Mouse (Mus musculus): Measurements from ENCODE around the gene Zfp64.

DNA sequence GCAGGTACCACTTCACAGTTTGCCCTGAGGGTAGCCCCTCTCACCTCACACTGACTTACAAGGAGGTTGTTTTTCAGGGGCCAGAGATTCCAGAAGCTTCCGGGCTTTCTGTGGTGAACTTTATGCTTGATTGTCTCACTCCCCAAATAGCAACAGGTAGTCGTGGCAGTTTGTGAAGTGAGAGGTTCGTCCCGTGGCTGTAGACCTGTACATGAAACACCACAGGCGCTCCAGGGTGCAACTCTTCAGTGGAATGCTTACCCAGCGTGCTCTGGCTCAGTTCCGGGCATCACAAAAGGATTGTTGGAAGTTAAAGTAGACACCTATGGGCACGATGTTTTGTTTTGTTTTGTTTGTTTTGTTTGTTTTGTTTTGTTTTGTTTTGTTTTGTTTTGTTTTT is 88.4 kb downstream of the Zfp64 start:
- TF ChIP-seq CTCF (IDR thresholded peaks at IDR 0.05; ENCODE audit: low read depth), result no peak
- no peak for TF ChIP-seq EP300 (IDR thresholded peaks at IDR 0.05; ENCODE audit: low read depth)
